Comparison of ENCODE assay signal across 8 mouse cellular contexts in the genomic region with DNA sequence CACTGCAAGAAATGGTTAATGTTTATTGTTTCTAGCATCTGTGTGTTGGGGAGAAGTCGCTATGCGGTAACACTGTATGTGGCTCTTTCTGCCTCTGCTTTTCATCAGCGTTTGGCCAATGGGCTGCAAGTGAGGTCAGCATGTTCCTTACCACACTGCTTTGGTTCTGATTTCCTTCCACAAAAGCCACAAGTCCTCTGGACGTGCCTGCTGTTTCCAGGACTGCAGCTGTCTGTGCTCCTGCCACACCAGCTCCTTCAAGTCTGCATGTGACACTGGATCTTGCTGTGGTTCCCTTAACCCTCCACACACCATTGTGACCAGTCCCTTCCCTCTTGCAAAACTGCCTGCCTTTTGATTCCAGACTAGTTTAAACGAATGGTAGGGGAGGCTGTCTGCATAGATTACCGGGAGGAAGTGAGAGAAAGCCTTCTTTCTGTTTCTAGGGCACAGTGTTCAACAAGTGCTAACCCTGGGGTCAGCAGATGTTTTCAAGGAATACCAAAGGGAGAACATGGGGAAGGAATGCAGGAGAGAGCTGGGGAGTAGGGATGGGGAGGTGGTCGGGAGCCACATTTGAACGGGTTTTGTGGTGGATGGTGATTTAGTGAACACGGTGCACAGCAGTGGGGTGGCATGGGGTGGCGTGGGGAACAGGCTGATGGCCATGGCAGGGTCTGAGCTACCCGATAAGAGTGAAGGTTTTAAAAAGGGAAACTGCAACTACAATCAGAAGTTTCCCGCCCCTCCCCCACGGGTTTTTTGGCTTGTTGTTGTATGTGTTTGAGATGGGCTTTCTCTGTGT. TPM values are rescaled to one million over a fixed set of nuclear protein-coding genes. Genes with fewer than 3 reads are reported as not detected.
DNase-seq lines count a peak whose midpoint lies in the region; ATAC-seq and TF ChIP-seq lines count a peak whose summit lies in the region.

No protein-coding gene starts in this region.

- H3K36me3 ChIP-seq in heart, embryonic 12.5 days: no peaks in the 10 kb centered on the region

- 7% methylated on average over 13 of the region's 13 CpGs for WGBS in heart, embryonic 12.5 days
- WGBS in cerebellum, adult 2 months: 51% methylated on average over 13 of the region's 13 CpGs

- no peaks in the 10 kb centered on the region for H3K9me3 ChIP-seq in heart, embryonic 12.5 days (replicated peaks)

- DNase-seq in right cerebral cortex, postnatal 10 days (ENCODE audit: low spot score in 2 of 2): peak; percentile 64 to 76
- DNase-seq in right cerebral cortex, postnatal 25 days: no peak
- peak; percentile 74 for DNase-seq in embryo, embryonic 10.5 days (ENCODE audit: low spot score)
- DNase-seq in kidney, postnatal 10 days: peak; percentile 58
- peak; percentile 60 for DNase-seq in lung, postnatal 14 days
- peak; percentile 65 for DNase-seq in skeletal muscle tissue, adult 2 months (ENCODE audit: low read depth, low spot score)
- DNase-seq in cerebellum, adult 2 months: no peak

- TF ChIP-seq CTCF in cerebellum, adult 2 months (IDR thresholded peaks at IDR 0.05; ENCODE audit: borderline replicate concordance, insufficient read depth, low read depth, low read length): no peak

- peak overlapping the region; percentile 78 for H3K27ac ChIP-seq in heart, embryonic 12.5 days (ENCODE audit: poor library complexity, severe bottlenecking)
- no peak overlapping the region for H3K27ac ChIP-seq in cerebellum, adult 2 months (ENCODE audit: insufficient read depth, low read length)

- ATAC-seq in heart, embryonic 12.5 days (ENCODE audit: insufficient number of reproducible peaks, low FRiP score): no peak

- no peak overlapping the region for H3K4me3 ChIP-seq in heart, embryonic 12.5 days
- H3K4me3 ChIP-seq in cerebellum, adult 2 months (replicated peaks; ENCODE audit: insufficient read depth, low read depth, low read length): no peak overlapping the region

- TF ChIP-seq POLR2A in cerebellum, adult 2 months (IDR thresholded peaks at IDR 0.05; ENCODE audit: borderline replicate concordance, insufficient read depth, low read length): no peak

- no peak overlapping the region for H3K9ac ChIP-seq in heart, embryonic 12.5 days

- peak overlapping the region; percentile 36 for H3K4me2 ChIP-seq in heart, embryonic 12.5 days

- H3K27me3 ChIP-seq in heart, embryonic 12.5 days (replicated peaks): no peaks in the 10 kb centered on the region
- H3K27me3 ChIP-seq in cerebellum, adult 2 months (ENCODE audit: control insufficient read depth, insufficient read depth, low read length): no peaks in the 10 kb centered on the region

- H3K4me1 ChIP-seq in heart, embryonic 12.5 days (replicated peaks): peaks cover 34% of the 10 kb centered on the region
- H3K4me1 ChIP-seq in cerebellum, adult 2 months (ENCODE audit: control insufficient read depth, insufficient read depth, low read length): no peaks in the 10 kb centered on the region; the same call in 1 of the 2 replicates

RNA-seq across cellular contexts. Expression of gene Gng2, which starts 7.9 kb away (rescaled TPM):
- polyA plus RNA-seq in heart, embryonic 12.5 days (2016; fragmentation: Nextera tagmentation; extraction: Ambion mirVana): 31.2 and 37.7 TPM in 2 replicates
- polyA plus RNA-seq in cerebellum, adult 2 months (2012; rRNA removed): 62.7 and 64.5 TPM in 2 replicates

Comparison
In these comparisons a context has a peak if more than half of its experiments do, and no peak if none do; other contexts are left out.
1. DNase-seq: peak in right cerebral cortex, postnatal 10 days (2 of 2), embryo, embryonic 10.5 days (single experiment), kidney, postnatal 10 days (single experiment), lung, postnatal 14 days (single experiment) and skeletal muscle tissue, adult 2 months (single experiment); none in right cerebral cortex, postnatal 25 days (single experiment) and cerebellum, adult 2 months (0 of 2).